Mouse (Mus musculus) heart, embryonic 15.5 days (tissue): Measurements from ENCODE around the gene Ucn. TPM values are rescaled to one million over a fixed set of nuclear protein-coding genes. Genes with fewer than 3 reads are reported as not detected.

ENCODE experiments used
- polyA plus RNA-seq: library from polyadenylated mRNA; unstranded; fragments of >200 nt; fragmentation: Nextera tagmentation; extraction: Ambion mirVana; gene quantifications from 2 replicates; pipeline ENCODE4 v1.2.1, GENCODE M21; 2015

The Ucn gene
- polyA plus RNA-seq, 1 experiment from 2014 or later, result not detected

Other genes starting within 250 kb of the Ucn start
- gene Ost4, start 231.0 kb downstream of the Ucn start, polyA plus RNA-seq, result 372 and 381 TPM in 2 replicates
- 125 and 179 TPM in 2 replicates for gene Emilin1, start 225.4 kb downstream of the Ucn start, polyA plus RNA-seq
- gene Khk, start 217.4 kb downstream of the Ucn start, polyA plus RNA-seq, result 12.4 and 13.9 TPM in 2 replicates
- 2.4 and 4.2 TPM in 2 replicates for gene Cgref1, start 193.2 kb downstream of the Ucn start, polyA plus RNA-seq
- 74.4 and 99.1 TPM in 2 replicates for gene Preb, start 178.5 kb downstream of the Ucn start, polyA plus RNA-seq
- gene Tcf23, start 170.2 kb downstream of the Ucn start, polyA plus RNA-seq, result 0.09 and 0.15 TPM in 2 replicates
- 116 and 118 TPM in 2 replicates for gene Atraid, start 90.5 kb downstream of the Ucn start, polyA plus RNA-seq
- 5.8 and 9.3 TPM in 2 replicates for gene Slc5a6, start 89.9 kb downstream of the Ucn start, polyA plus RNA-seq
- 11.0 and 19.0 TPM in 2 replicates for gene Cad, start 84.0 kb downstream of the Ucn start, polyA plus RNA-seq
- gene Dnajc5g, start 32.5 kb downstream of the Ucn start, polyA plus RNA-seq, result not detected in 2 replicates
- 0.25 and 0.36 TPM in 2 replicates for gene Slc30a3, start 30.6 kb downstream of the Ucn start, polyA plus RNA-seq
- 8.0 and 9.9 TPM in 2 replicates for gene Trim54, start 22.1 kb downstream of the Ucn start, polyA plus RNA-seq
- gene Mpv17, start 15.4 kb upstream of the Ucn start, polyA plus RNA-seq, result 77.0 and 83.6 TPM in 2 replicates
- gene Gm29609, start 41.1 kb upstream of the Ucn start, polyA plus RNA-seq, result 0.63 and 2.1 TPM in 2 replicates
- gene Gtf3c2, start 41.3 kb upstream of the Ucn start, polyA plus RNA-seq, result 37.2 and 44.8 TPM in 2 replicates
- 107 and 117 TPM in 2 replicates for gene Snx17, start 54.4 kb upstream of the Ucn start, polyA plus RNA-seq
- gene Eif2b4, start 54.6 kb upstream of the Ucn start, polyA plus RNA-seq, result 51.8 and 64.7 TPM in 2 replicates
- gene Zfp513, start 63.5 kb upstream of the Ucn start, polyA plus RNA-seq, result 5.4 and 8.0 TPM in 2 replicates
- gene Ppm1g, start 81.9 kb upstream of the Ucn start, polyA plus RNA-seq, result 81.4 and 103 TPM in 2 replicates
- 109 and 131 TPM in 2 replicates for gene Nrbp1, start 102.0 kb upstream of the Ucn start, polyA plus RNA-seq
- gene Gm9970, start 102.4 kb upstream of the Ucn start, polyA plus RNA-seq, result 0.25 and 0.28 TPM in 2 replicates
- gene Krtcap3, start 112.9 kb upstream of the Ucn start, polyA plus RNA-seq, result 3.0 and 7.0 TPM in 2 replicates
- 22.3 and 22.7 TPM in 2 replicates for gene Ift172, start 152.3 kb upstream of the Ucn start, polyA plus RNA-seq
- 16.4 and 24.1 TPM in 2 replicates for gene Fndc4, start 157.3 kb upstream of the Ucn start, polyA plus RNA-seq
- 0.09 and 0.30 TPM in 2 replicates for gene Gckr, start 158.6 kb upstream of the Ucn start, polyA plus RNA-seq